Mouse (Mus musculus): ENCODE measurements around the gene Pigf.
"Not testable (repeated sequence)": the region's sequence is repeated elsewhere in the genome, so short reads cannot be mapped to it uniquely, and the experiment has no call there.

Pigf gene

DNA sequence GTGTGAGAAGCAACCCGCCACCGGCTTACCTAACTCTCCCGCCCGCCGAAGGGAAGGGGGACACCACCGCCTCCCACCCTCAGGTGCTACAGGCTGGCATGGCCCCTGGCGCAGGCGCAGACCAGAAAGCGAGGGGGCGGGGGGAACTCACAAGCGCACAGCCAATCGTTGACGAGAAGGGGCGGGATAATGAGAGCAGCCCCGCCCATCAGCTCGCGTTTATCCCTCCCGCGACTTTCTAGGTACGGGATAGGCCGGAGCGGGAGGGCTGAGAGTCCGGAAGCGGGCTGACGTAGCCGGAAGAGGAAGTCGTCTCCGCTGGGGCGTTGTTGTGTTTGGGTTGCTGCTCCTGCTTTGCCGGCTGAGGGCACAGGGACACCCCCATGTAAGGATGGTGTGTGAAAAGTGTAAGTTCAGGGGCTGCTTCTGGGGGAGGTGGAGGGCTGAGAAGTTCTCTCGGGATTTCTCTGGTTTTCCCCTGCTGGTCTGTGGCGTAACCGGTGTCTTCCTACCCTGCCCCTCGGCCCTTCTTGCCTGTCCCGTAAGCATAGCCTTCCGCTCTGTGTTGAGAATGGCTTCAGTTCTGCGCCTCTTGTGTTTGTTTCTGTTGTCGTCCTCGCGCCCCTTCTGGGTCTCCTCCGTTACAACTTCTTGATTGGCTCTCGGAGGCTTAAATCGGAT lies at the start of gene Pigf, which contains the start of gene Cript:
Gene Pigf, minus strand, starts transcription at position 138 of the 681 bp plus-strand sequence.
Gene Cript, plus strand, starts transcription at position 282 of the 681 bp plus-strand sequence.
- ATAC-seq (ENCODE audit: low TSS enrichment), result peak; percentile 99

DNA sequence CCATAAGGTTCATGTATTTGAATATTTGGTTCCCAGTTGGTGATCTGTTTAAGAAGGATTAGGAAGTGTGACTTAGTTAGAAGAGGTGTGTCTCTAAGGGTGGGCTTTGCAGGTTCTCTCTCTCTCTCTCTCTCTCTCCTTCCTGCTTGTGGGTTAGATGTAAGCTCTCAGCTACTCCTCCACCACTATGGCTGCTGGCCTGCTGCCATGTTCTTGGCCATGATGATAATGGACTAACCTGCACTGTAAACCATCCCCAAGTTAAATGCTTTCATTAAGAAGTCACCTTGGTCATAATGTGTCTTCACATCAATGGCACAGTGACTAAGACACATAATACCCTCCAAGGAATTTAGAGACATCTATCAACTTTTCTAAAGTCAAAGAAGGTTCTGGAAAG lies 48.3 kb upstream of the Pigf start:
- no peak for ATAC-seq (ENCODE audit: low TSS enrichment)

DNA sequence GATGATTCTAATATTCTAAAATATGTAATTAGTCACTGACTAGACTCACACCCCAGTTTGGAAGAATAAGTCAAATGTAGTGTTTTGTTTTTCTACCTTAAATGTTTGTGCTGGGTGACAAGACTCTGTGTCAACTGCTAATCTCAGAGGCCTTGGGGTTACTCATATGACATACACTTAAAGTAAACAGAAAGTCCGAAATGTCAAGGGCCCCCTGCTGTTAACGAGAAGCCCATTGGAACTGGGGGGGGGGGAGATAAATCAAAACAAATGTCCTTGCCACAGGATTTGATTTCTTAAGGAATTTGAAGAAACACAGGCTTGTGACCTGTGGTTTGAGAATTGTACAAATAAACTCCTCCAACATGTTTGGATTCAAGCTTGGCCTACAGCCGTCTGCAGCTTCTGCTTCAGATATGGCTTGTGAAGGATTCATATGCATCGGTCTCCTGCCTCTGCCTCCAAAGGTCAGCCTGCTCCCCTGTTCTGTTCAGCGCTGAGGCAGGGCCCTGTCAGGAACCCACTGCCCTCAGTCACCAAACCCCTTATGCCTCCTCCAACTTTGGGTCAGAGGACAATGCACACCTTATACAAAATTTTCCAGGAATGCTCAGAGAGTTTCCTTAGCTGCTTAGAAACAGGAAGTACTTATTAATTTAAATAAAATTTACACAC lies 47.7 kb upstream of the Pigf start:
- ATAC-seq (ENCODE audit: low TSS enrichment), result no peak

DNA sequence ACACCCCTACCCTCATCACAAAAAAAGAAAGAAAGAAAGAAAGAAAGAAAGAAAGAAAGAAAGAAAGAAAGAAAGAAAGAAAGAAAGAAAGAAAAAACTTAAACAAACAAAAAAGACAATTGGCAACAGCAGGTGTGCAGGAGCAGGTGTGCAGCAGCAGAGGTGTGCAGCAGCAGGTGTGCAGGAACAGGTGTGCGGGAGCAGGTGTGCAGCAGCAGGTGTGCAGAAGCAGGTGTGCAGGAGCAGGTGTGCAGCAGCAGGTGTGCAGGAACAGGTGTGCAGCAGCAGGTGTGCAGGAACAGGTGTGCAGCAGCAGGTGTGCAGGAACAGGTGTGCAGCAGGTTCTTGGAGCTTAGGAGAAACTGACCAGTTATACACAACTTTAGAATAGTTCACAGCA lies 47.0 kb upstream of the Pigf start:
- ATAC-seq (ENCODE audit: low TSS enrichment), result not testable (repeated sequence)

DNA sequence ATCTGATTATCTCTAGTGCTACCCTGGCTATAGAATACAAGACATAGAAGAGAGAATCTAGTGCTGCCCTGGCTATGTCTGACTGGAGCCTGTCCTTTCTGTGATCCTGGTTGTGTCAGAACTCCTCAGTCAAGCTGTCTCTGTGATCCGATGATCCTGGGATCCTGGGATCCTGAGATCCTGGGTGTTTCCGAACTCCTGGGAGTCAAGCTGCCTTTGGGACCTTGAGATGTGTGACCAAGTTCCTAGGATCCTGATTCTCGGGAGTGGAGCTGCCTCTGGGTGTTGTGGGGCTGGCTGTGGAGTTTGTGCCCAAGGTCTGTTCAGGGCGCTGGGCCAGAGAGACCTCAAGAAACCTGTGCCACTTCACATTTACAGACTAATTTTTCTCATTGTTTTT lies 43.8 kb upstream of the Pigf start:
- no peak for ATAC-seq (ENCODE audit: low TSS enrichment)

DNA sequence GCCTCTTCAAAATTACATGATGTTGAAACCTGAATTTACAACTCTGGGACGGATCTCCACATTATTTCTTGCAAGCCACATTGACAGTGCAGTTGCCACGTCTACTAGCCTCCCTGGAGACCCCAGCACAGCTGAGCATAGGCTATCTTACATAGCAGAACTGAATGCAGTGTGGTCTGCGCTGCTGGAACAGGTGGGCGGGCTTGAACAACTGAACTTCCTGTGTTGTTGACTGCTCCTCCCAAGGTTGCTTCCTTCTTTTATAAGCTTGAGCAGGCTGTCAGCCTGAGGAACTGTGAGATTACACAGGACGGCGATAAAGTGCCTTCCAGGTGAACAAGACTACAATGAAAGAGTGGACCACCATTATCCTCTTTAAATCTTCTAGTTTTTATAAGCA lies 38.8 kb upstream of the Pigf start:
- no peak for ATAC-seq (ENCODE audit: low TSS enrichment)

DNA sequence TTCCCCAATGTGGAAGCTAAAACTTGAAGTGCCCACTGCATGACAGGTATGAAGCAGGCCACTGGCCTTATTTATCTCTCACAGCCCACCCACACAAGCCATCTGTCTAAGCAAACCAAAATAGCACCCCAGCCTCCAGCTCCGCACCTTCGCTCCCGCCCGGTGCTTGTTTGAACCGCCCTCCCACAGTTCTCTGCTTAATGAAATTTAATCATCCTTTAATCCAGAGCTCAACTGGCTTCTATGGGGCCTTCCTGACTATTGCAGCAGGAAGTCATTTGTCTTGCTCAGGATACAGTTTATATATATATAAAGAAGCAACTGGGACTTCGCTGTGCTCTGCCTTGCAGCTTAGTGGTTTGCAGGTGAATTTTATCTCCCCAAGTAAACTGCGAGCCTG lies 38.3 kb upstream of the Pigf start:
- no peak for ATAC-seq (ENCODE audit: low TSS enrichment)

DNA sequence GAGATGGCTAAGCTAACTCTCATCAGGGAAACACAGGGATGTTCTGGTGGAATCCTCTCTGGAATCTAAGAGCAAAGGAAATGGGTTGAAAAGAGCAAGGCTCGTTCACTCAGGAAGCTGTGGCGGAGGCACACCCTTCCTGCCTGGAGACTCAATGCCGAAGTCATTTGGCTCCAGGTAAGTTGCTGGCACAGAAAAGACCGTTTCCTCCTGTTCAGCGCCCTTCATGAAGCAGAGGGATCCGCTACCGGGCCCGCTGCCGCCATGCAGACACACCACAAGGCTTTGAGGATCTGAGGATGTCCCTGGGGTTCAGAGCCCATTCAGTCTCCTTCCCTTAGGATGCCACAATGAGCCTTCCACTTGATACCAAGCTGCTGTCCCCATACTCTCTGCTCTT lies 37.4 kb upstream of the Pigf start:
- ATAC-seq (ENCODE audit: low TSS enrichment), result no peak

DNA sequence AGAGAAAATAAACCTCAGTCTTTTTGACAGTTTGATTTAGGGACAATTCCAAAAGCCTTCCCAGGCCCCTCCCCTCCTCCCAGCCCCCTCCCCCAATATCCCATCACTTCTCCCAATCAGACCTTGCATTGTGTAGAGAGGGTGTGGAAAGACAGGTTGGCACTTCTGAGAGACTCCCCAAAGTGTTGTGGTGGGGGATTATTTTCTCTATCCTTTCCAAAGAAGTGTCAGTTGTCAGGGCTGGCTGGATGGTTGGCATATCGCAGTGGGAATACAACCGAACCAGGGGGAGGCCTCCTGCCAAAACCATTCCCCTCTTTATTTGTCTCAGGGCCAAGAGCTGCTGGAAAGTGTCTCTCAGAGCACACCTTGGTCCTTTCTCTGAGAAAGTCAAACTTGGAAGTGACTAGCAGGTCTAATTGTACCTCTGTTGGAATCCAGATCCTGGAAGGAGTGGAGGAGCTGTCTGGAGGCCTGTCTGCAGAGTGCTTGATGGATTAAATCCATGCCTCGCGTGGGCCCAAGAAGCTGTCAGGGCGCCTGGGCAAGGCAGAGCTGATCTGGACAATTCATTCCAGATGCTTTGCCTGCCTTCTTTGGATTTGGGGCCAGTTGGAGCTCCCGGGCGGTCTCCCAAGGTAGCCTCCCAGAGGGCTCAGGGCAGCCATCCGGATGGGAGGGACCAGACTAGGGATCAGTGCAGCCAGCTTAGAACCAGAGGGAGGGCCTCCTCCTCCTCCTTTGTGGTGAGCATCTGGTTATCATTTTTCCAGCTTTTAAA lies 32.5 kb upstream of the Pigf start:
- no peak for ATAC-seq (ENCODE audit: low TSS enrichment)

DNA sequence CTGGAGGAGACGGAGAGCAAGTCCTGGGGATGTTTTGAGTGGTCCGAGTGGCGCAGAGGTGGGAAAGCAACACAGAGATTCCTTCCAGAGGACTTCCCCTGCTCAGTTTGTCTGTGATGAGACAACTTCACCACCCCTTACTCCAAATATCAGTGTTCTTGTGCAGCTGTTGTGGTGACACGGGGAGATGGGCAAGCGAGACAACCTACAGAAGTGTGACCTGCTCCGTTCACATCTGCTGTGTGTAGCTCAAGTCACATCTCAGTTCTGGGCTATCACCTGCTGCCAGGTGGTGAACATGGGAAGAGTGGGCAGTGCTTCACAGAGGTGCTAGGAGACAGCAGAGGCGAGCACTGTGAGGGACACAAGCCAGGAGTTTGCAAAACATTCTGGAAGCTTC lies 31.6 kb upstream of the Pigf start:
- ATAC-seq (ENCODE audit: low TSS enrichment), result no peak

DNA sequence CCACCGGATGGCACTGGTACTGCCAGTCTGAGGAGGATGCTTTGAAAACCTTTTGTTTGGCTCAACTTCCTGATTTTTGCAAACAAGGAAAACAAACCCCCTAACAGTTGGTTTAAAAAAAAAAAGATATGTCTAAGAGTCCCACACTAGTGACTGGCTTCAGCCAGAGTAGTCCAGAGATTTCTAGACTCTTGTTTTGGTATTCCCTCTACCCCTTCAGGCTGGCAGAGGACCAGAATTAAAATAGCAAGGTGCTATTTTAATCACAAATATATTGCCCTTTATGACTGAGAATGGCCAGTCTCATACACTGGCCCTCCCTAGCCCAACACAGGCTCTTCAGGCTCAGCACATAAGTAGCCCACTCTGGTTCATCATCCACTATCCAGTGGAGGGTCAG lies 30.5 kb upstream of the Pigf start:
- no peak for ATAC-seq (ENCODE audit: low TSS enrichment)

DNA sequence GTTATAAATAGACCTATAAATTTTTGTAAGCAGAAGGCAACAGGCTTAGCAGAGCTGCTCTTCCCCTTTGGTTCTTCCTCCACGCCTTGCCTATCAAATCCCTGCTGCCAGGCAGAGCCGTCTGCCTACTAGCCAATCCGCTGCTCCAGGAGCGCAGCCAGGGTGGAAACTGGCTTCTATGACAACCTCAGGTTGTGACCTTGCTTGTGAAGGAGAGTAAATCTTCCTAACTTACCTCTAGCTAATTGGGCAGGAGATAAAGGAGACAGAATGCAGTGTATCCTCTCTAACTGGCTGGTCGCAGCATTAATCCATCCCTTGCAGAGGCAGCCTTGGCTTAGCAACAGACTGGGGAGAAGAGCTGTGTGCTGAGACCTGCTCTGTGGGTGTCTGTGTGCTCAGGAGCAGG lies 29.8 kb upstream of the Pigf start:
- ATAC-seq (ENCODE audit: low TSS enrichment), result peak; percentile 95

DNA sequence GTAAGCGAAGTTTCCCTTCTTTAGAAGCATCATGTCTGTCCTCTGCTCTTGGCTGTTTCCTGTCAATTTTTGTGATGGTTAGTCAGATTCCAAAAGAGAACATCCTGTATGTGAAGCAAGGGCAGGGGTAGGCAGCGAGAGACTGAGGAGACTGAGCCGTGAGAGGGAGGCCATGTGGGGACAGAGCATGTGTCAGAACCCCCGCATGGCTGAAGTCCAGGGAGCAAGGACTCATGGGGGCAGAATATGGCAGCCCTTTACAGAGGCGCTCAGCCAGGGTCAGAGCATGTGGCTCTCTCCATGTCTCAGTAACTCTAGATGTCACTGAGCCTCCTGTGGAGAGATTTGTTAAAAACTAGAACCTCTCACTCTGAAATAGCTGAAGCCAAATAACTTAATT lies 28.7 kb upstream of the Pigf start:
- ATAC-seq (ENCODE audit: low TSS enrichment), result no peak

DNA sequence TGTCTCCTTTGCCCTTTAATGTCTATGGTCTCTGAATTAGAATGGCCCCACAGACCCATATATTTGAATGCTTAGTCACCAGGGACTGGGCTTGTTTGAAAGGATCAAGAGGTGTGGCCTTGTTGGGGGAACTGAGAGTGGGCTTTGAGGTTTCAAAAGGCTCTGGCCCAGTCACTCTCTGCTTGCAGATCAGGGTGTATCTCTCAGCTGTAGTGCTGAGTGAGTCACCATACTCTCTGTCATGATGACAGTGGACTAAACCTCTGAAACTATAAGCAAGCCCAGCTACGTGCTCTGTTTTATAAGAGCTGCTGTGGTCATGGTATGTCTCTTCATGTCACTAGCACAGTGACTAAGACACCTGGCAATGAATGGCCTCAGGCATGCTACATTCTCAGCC lies 27.2 kb upstream of the Pigf start:
- no peak for ATAC-seq (ENCODE audit: low TSS enrichment)

DNA sequence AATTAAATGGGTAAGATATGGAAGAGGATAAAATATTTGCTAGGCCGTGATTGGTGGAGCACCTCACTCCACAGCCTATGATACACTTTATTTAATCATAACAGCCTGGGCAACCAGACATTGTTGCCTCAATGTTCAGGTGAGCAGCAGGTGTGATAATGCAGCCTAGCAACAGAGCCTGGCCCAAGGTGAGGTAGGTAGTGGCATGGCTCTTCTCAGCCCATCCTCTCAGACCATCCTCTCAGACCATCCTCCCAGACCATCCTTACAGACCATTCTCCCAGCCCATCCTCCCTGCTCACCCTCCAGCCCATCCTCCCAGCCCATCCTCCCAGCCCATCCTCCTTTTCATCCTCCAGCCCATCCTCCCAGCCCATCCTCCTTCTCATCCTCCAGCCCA lies 26.4 kb upstream of the Pigf start:
- ATAC-seq (ENCODE audit: low TSS enrichment), result no peak

DNA sequence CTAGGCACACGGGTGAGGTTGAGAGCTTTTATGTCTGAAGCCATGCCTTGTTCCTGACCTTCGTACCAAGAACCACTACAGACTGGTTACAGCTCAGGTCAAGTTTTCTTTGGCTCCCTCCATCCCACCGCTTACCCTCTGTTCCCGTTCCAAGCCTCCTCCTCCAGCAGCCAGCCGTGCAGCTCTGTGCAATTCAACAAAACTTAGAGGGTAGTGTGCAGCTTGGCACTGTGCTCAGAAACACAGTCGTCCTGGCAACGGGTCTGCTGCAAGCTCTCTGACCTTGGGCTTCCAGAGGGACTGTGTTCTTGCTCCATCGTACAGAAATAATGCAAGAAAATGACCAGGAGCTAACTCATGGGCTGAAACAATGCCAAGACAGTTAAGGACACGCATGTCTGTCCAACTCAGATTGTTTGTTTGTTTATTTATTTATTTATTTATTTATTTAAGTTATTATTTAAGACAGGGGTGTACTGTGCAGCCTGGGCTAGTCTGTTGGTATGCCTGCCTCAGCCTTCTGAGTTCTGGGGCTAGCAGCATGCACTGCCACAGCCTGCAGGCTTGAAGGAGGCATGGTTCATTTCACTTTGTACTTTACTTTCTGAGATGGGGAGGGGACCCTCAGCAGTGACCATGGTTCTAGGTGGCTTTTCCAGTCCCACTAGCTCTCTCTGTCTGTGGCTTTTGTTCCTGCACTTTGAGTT lies 25.4 kb upstream of the Pigf start:
- ATAC-seq (ENCODE audit: low TSS enrichment), result peak; percentile 58; the same call in 1 of the 2 replicates

DNA sequence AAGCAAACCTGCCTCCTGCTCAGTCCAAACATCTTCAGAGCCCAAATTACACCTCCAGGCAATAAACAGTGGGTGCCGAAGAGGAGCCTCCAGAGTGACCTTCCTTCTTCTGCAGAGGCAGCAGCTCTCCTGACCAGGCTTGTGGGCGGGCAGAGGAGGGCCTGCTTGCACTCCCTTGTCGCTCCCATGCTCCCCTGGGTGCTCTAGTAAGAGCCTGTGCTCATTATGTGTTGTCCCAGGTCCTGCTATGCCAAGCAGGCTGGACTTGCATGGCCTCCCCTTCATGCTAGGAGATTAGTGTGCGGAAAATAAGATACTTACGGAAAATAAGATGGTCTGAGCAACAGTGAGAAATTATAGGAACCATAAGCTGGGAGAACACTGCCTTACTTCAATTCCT lies 24.5 kb upstream of the Pigf start:
- ATAC-seq (ENCODE audit: low TSS enrichment), result no peak

DNA sequence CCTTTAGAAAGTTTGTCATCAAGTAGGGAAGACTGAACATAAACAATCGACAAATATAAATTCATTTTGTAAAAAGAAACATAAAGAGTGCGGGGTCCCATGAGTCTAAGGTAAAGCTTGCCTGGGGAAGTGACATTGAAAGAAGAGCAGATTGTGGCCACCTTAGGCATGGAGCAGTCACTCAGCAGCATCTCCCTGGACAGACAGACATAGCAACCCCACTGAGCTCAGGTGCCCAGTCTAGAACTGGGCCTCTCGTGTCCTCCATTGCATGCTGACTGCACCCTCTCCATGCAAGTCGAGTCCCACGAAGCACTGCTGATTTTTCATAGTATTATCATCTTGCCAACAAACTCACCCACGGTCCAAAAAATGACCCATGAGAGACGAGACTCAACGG lies 19.6 kb upstream of the Pigf start:
- ATAC-seq (ENCODE audit: low TSS enrichment), result no peak

DNA sequence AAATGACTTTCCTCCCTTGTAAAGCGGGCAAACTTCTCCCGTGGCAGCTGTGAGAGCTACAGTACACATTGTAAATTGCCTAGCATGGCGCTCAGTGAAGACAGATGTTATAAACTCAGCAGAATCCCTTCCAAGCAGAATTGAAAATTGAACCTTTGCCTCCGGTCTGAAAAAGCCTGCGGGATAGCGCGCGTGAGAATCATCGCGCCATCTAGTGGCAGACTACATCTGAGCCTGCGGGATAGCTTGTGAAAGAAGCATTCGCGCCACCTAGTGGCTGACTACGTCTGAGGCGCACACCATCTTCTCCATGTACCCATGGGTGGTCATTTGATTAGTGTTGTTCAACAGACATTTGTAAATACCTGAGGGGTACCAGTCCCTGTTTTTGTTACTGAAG lies 19.2 kb upstream of the Pigf start:
- peak; percentile 75 for ATAC-seq (ENCODE audit: low TSS enrichment)

DNA sequence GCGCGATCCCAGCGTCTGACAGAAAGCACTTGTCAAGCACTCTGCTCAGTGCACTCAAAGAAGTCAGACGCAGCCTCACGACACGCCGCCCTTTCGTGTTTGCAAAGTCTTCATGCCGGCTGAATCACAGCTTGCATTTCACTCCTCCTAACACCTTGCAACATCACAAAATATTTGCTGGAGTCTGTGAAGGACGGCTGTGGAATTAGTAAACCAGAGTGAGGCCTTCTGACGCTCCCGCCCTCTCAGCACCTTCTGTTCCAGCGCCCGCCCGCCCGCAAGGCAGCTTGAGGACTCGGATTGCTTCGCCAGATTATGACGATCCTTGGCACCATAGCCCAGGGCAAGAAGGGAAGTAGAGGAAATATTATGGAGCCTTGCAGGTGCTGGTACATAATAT lies 16.5 kb upstream of the Pigf start:
- ATAC-seq (ENCODE audit: low TSS enrichment), result peak; percentile 60

DNA sequence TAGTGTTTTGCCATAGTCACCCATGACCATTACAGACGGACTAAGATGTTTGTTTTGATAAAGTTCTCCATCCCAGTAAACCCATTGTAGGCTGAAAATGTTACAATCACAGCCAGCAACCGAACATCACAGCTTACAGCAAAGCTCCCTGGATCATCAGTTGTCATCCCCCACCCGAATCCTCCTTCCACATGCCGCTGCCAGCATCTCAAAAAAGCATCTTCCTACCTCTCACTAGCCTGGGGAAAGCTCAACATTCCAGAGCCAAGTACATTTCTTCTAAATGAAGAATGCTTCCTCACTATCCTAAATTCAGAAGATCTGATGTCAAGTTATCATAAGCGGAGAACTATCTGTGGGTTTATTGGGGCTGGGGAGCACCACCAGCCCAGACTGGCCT lies 13.3 kb upstream of the Pigf start:
- peak; percentile 80 for ATAC-seq (ENCODE audit: low TSS enrichment)
